Mouse (Mus musculus) cerebellum, adult 9-11 months (tissue): Measurements from ENCODE around the gene Itgb2.

Source experiments
- DNase-seq: peaks from one replicate; pipeline ENCODE4 v3.0.0; 2022

The Itgb2 gene

DNA sequence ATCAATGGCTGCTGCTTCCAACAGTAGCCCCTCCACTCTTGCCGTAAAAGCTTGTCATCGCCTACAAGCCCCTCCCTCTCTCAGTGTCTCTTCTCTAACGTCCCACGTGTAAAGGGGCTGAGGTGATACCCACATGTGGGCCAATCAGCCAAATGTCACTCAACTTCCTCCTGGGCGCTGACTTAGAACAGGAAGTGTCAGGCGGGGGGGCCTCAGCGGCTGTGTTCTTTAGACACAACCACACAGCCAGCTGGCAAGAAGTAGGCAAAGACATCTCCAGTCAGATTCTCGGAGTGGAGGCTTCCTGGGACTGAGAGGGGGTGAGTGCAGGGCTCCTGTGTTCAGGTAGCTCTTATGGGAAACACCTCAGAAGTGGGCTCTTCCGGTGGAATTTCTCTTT is at the start of gene Itgb2:
TSS of gene Itgb2 (plus strand) at position 113 of the 400 bp plus-strand sequence.
- no peak for DNase-seq

DNA sequence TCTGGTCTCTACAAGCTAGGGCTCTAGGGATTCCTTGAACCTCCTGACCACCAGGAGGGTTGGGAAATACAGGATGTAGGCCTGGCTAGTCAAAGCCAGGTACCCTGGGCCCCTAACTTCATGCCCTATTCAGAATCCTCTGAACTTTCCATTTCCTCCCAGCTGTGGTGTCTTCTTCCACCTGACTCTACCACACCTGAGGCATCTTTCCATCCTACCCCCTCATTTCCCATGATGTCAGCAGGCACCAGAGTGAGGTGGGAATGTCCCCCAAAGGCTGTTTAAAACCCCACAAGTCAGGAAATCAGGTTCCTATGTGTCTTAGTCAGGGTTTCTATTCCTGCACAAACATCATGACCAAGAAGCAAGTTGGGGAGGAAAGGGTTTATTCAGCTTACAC is 48.2 kb upstream of the Itgb2 start:
- DNase-seq = no peak

DNA sequence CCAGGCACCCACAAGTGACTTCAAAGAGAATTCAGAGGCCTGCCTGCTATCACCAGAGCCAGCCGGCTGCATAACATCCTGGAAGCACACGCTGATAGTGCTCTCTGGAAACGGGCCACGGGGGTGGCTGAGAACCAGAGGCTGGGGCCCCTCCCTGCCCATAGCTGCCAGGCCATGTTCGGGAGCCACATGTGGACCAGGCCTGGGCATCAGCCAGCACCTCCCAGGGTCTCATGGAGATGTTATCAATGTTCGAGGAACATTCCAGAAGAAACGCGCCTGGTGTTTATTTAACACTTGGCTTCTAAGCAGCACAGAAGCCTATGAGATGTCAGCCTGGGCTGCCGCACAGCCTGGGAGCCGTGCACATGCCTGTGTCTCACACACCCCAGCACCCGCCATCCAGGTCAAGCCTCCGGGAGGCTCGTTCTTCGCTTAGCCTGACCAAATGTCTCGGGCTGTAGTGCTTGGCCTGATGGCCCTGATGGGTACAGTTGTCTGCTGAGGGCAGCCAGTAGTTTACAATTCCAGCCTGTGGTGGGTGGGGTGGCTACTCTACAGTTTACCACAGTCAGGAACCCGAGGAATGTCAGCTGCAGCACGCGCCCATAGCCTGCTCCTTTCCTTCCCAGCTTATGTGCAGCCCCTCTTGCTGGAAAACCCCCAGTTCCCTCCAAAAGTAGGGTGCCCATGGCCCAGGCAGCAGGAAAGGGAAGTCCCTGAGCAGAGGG is 45.7 kb upstream of the Itgb2 start:
- no peak for DNase-seq

DNA sequence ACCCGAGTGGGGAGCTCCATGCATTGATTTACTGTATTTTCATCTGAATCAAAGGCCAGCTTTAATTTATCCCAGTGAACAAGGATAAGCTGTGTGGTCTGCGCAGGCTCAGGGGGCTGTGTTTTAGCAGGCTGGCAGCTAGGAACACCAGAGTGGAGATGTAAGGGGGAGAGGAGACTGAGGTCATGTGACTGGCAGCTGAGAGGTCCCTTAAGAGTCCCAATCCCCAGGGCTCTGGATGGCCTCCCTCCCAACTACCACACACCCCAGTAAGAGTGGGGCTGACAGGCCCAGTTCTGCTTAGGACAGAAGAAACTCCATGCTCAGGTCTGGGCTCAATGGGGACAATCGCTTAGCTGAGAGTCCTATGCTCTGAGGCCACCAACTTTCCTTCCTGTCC is 44.3 kb upstream of the Itgb2 start:
- no peak for DNase-seq

DNA sequence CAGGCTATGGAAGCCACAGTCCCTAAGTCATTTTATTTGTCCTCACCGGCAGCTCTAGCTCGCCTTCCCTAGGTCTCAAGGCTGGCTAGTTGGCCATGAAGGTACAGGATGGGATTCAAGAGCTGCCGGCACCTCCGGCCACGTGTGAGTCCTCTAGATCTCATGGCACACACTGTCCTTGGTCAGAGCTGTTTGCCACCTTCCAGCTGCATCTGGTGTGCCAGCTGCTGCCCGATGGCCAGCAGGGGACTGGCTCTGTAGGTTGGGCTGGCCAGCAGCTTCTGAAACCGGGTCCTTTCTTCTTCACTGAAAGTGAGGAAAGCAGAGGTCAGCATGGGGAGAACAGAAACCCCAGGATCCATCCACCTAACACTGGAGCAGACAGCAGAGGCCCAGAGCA is 41.9 kb upstream of the Itgb2 start:
- no peak for DNase-seq

DNA sequence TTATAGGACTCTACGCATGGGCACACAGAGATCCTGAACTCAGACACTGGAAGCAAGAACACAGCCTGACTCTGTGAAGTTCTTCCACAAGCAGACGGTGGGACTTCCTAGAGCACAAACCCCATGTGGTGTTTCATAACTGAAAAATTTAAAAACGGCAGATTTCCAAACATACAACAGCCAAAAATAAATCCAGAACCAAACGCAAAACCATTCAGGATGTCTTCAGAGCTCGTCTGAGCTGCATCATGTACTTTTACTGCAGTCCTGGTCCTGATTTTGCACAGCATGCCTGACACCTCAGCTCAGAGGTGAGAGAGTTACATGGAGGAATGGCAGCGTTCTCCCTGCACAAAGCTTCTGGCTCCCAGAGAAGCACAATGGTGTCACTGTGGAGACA is 38.5 kb upstream of the Itgb2 start:
- DNase-seq = no peak

DNA sequence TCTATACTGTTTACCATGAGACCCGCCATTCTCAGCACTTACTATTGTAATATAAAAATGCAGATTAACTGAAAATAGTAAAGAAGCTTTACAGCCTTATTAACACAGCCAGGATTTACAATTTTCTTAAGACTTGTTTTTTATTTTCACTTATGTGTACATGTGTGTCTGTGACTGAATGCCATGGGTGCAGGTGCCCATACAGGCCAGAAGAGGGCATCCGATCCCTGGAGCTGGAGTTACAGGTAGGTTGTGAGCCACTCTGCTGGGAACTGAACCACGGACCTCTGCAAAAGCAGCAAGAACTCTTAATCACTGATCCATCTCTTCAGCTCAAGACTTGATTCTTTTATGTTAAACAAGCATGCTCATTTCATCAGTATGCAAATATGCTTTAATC is 37.2 kb upstream of the Itgb2 start:
- DNase-seq = no peak

DNA sequence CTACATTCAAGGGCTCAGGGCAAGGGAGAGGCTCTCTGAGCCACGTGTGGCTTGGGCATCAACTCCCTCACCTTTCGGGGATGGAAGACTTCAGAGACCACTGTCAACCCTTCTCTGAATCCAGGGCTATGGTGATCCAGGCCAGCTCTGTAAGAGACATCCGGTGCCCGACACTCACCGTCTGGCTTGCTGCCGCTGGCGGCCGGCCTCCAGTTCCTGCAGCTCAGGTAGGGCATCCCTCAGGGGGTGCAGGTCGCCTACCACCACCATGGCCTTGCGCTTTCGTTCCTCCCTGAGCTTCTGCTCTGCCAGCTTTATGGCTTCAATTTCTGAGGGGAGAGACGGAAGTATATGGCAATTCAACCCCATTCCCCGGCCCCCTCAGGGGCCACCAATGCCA is 32.9 kb upstream of the Itgb2 start:
- peak; percentile 64 for DNase-seq

DNA sequence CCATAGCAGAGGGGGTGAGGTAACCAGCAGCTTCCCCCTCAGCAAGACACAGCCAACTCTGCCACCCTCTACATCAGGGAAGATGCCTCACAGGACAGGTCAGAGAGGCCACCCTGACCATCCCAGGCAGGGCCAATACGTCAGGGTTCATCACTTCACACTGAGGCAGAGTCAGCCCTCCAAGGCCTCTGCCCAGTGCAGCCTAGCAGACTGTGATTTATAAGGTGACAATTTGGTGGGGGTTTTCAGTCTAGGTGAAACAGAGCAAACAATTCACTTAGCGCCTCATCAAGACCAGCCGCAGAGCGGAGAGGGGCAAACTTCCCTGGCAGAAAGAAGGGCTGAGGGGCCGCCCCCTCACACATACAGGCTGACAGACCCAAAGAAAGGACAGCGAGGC is 31.8 kb upstream of the Itgb2 start:
- DNase-seq = no peak

DNA sequence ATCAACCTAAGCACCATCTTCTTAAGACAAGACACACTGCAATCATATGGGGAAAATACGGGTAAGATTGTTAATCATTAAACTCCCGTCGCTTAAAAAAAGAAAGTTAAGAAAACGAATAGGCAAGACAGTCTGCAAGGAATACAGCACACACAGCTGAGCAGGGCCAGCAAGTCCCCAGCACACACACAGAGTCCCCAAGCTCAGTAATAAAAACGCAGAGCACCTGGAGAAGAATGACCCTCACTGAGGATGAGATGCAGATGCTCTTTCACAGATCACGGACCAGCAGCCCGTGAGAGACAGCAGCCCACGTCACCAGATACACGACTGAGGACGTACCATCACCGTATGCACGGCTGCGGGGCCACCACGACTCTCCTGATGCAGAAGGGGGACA is 29.4 kb upstream of the Itgb2 start:
- no peak for DNase-seq

DNA sequence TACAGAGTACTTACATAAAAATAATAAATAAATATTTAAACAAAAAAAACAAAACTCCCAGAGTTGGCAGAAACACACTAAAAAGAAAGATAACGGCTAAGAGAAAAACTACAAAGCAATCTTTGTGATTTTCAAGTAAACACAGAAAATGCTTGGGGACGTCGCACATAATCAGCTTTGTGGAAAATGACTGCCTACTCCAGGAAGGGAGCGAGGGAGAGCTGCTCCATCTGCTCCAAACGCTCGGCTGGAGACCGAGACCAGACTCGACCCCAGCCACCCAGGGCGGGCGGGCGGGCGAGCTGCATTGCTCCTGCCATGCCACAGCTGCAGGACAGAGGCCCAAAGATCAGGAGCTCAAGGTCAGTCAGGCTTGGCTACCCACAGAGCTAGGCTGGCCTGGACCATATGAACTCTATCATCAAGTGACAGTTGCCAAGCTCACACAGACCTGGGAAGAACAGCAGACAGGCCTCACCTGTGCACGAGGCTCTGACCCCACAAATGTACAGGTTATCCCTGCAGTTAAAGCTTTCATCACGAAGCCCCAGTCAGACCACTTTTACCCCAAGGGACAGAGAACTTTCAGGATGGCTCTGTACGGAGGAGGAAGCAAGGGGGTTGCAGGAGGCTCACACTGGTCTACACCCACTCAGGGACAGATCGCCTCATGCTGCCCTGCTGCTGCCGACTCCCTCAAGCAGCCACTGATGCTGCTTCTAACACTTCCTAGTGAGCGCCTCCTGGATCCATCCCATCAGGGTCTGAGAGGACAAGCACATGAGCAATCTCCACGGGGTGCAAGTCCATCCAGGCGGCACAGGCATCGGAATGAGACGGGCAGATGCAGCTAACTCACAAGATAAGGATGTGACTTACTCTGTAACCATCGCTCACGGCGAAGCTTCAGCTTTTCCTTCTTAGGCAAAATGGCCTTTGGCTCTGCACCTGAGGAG is 26.8 kb upstream of the Itgb2 start:
- DNase-seq = peak; percentile 70

DNA sequence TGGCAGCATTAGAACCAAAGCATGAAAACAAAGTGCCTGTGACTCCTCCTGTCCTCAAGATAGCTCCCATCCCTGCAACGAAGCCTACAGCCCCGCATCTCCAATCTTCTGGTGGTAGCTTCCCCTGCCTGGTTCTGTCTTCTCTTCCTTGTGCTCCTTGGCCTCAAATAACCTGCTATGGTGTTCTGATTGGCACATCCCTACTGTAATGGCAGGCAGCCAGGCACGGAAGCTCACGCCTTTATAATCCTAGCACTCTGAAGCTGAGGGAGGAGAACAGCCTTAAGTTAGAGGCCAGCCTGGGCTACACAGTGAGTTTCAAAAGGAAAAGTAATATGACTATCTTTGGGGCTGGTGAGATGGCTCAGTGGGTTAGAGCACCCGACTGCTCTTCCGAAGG is 25.9 kb upstream of the Itgb2 start:
- no peak for DNase-seq

DNA sequence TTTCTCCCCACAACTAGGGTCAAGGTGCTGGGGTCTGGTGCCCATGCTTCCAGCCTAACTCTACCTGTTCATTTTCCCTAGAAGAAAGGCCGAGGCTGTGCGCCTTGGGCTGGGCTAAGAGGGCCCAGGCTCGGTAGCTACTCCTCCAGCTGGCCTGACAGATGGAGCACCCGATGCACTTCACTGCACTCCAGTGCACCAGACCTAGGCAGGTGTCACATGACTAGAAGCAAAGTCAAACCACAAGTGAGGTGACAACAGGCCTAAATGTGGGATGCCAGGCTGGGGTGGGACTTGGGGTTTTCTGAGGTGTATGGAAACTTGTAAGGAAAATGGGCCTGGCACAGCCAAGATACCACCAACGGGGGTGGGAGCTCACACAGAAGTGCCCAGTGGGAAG is 23.5 kb upstream of the Itgb2 start:
- DNase-seq = peak; percentile 89

DNA sequence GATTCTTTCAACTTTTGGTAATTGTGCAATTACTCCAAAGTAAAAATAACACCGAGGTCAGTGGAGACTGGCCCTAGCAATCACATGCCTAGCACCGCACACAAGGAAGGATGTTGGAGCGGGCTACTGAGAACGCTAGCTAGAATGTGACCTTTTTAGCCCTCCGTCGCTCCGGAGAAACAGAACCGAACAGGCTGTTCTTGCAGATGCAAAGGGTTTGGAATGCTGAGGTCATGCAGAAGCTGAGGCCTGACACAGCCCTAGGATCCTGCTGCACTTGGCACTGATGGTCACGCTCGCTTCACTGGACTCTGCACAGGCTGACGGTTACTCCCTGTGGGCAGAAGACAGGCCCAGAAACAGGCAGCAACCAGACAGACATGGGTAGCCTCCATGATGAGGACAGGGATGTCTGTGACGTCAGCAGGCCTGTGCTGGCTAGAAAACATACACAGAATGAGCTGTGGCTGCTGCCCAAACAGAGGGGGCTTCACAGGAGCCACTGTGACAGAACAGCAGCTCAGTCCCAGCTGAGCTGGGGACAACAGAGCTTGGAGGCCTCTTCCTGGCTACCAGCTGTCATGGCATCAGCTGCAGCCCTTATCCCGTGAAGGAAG is 23.0 kb upstream of the Itgb2 start:
- DNase-seq = peak; percentile 71

DNA sequence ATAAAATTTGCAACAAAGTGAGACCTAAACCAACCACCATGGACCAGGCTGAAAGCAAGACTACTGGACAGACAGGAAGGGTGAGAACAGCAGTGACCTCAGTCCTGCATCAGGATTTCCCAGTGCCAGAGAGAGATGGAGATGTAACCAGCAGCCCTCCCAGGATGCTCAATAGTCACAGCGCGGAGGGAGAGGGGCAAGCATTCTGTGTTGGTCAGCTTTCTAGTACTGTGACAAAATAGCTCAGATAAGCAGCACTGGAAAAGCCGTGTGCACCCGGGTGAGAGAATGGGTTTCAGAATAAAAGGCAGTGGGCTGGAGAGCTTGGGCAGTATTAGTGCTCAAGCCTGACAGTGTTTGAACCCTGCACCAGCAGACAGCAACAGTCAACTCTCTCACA is 22.3 kb upstream of the Itgb2 start:
- DNase-seq = peak; percentile 26

DNA sequence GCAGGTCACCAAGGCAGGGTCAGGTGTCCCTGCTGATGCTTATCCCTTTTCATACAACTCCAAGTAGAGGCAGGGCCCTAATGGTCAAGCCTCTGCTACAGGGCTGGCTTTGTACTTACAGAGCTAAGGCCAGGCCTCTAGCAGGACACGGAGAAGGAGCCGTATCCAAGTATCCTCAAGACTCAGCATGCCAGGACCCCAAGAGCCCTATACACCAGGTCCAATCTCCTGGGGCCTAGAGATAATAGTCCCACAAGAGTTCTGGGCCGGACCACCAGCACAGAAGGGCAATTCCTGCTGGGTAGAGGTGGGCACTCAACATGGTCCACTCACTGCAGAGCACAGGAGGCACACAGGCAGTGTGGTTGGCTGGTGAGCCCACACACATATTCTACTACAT is 21.3 kb upstream of the Itgb2 start:
- no peak for DNase-seq

DNA sequence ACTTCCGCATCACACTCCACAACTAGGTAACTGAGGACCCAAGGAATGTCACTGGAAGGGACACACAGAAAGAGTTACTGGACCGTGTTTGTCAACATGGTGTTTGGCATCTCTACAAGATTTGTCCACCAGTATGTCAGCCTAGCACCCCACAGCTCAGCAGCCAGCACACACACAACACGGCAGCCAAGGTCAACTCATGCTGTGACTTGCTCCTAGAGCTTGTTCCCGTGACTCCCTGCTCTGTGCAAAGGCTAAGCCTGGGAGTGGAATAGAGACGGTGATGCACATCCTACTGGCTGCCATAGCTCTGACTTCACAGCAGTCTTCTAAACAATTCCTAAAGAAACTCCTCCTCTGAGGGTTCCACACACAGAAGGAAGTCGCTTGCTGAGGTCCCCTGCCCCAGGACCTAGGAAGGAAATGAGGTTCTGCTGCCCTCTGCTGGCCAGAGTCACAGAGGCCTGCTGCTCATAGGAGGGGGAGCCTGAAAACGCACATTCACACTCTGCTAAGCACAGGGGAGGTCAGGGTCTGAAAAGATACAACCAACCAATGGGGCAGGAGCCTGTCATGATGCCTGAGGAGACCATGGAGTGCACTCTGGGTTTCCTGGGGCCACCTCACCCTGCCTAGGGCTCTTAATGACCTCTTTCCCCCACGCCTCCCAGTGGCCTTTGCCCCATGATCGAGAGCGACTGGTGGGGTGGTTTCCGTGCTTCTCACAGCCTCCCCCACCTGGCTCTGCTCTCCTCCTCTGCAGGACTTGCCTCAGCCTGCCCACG is 20.5 kb upstream of the Itgb2 start:
- peak; percentile 88 for DNase-seq

DNA sequence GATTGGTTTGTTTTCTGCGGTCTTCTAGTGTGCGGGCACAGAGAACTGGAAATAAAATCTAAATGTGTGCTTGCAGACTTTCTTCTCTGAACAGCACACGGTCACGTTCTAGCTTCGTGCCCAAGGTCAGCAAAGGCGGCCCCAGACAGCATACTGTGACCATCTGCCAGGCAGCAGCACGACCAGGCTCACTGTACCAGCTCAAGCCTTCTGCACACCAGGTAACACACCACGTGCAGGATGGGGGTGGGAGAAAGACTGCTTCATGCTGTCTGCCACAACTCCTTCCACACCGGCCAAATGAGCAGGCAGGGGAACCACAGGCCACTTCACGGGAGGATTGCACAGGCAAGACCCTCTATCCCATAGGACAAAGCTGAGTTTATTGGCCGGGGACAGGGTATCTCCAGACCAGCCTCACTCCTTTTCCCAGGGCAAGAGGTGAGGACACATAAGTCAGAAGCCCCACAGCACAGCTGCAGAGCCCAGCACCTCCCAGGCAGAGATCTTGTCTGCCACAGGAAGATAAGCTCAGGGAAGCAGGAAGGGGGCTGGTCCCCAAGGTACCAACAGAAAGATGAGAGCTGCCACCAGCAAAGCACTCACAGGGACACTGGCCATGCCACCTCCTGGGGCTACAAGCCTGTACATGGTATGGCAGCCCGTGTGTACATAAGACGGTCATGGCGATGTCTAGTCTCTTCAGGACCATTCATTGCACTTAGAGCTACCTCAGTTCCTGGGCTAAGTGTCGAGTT is 19.6 kb upstream of the Itgb2 start:
- peak; percentile 89 for DNase-seq

DNA sequence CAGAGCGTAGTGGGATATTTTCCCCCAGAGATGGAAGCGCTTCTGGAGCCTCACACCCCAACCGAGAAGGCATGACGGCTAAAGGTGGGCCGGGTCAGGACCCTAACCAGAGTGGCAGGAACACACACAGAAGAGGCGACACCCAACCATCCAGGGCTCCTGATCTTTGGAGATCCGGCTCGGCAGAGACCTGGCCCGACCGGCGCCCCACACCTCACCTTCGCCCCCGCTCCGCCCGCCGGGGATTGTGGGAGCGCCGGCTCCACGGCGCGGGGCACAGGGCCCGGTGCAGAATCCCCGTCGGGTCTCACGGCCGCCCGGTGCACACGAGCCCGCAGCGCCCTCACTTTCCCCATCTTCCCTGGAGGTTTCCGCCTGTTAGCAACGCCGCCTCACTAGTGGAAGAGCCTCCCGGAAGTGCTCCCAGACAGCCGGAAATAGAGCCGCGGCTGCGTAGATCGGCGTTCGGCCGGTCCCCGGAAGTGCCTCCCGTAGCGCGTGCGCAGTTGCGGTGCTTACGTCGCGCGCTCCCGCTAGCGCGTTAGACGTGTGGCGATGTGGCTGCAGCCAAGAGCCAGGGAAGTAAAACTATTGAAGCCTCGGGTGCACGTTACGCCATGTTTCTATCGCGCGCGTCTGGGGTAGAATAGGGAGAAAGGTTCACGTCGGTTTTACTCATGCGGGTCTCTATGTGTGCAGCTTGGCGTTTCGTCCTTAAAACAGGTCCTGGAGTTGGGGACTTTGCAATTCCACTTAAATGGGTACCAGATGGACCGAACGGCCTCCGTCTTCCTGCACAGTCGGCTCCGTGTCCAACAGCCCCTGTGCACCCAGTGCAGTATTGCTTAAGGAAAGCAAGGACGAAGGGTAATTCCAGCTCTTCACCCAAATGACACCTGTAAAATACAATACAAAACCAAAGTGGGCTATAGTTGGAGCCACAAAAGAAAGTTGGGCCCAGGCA is 14.4 kb upstream of the Itgb2 start, which contains the start of gene Fam207a:
TSS of gene Fam207a (minus strand) at position 401 of the 964 bp plus-strand sequence.
- peak; percentile 94 for DNase-seq

DNA sequence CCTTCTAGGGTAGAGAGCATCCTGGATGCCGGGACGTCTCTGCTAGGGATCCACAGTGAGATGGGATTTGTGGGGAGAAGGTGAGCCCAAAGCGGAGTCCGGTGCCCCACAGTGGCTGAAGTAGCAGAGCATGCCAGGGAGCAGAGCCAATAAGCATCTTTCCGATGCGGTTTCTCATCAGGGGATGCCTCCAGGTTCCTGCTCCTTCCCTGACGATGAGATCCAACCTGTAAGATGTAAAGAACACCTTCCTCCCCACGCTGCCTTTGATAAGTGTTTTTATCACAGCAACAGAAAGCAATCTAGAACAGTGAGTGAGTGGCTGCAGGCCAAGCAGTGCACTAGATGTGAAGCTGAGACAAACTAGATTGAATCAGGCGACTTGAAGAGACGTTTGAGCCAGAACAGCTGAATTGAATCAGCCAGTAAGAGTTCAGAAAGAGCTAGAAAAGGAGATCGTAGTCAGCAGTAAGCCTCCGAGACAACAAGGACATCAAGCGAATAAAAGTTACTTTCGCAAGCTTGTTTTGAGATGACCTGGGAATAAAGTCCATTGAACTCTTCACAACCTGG is 13.6 kb upstream of the Itgb2 start:
- DNase-seq = no peak
